Mouse (Mus musculus) heart, postnatal 0 days (tissue): ENCODE measurements around the gene Creb3. TPM values are rescaled to one million over a fixed set of nuclear protein-coding genes. Genes with fewer than 3 reads are reported as not detected.

Experiments used
- ATAC-seq: fragments of 200-750 bp; cut with Nextera tagmentation; 2 replicates; pipeline ENCODE4 v1.8.0; 2017; ENCODE audit warnings: low read depth, moderate number of reproducible peaks, moderate library complexity; ENCODE audit not compliant: insufficient read depth
- DNase-seq: peaks from one replicate; pipeline ENCODE4 v3.0.0-alpha.2; 2016; ENCODE audit warnings: low spot score
- H3K27ac ChIP-seq: fragments of 300-500 bp; sonication (generic); 2 replicates; pipeline ENCODE4 v1.5.1; 2014; ENCODE audit warnings: low read depth, mild to moderate bottlenecking
- H3K27me3 ChIP-seq: fragments of 300-500 bp; sonication (generic); 2 replicates; pipeline ENCODE4 v1.6.1; 2014; ENCODE audit warnings: low read length, mixed read lengths; ENCODE audit not compliant: control insufficient read depth, insufficient read depth
- H3K36me3 ChIP-seq: fragments of 300-500 bp; sonication (generic); replicated peaks from 2 replicates; pipeline ENCODE4 v1.6.1; 2014; ENCODE audit warnings: low read length, mixed read lengths; ENCODE audit not compliant: control insufficient read depth, insufficient read depth
- H3K4me1 ChIP-seq: fragments of 300-500 bp; sonication (generic); 2 replicates; pipeline ENCODE4 v1.6.1; 2014; ENCODE audit warnings: antibody characterized with exemption; ENCODE audit not compliant: control insufficient read depth, insufficient read depth
- H3K4me2 ChIP-seq: fragments of 300-500 bp; sonication (generic); 2 replicates; pipeline ENCODE4 v1.6.1; 2014; ENCODE audit warnings: low read depth, mild to moderate bottlenecking, low read length, moderate library complexity
- H3K4me3 ChIP-seq: fragments of 300-500 bp; sonication (generic); 2 replicates; pipeline ENCODE4 v1.5.1; 2014; ENCODE audit warnings: low read depth, low read length
- H3K9ac ChIP-seq: fragments of 300-500 bp; sonication (generic); replicated peaks from 2 replicates; pipeline ENCODE4 v1.6.1; 2014; ENCODE audit warnings: low read depth, low read length, mixed read lengths
- H3K9me3 ChIP-seq: fragments of 300-500 bp; sonication (generic); replicated peaks from 2 replicates; pipeline ENCODE4 v1.6.1; 2016; ENCODE audit warnings: low read length; ENCODE audit not compliant: control insufficient read depth
- CTCF ChIP-seq: IDR thresholded peaks from 2 replicates; pipeline ENCODE4 v1.5.1; 2016; ENCODE audit warnings: antibody characterized with exemption, control low read depth, low read depth
- EP300 ChIP-seq: IDR thresholded peaks from 2 replicates; pipeline ENCODE4 v1.6.1; 2016; ENCODE audit warnings: antibody characterized with exemption, low read depth
- WGBS: fragments of 180-500 bp; shearing (Covaris S2); extraction: QIAGEN DNeasy Blood & Tissue Kit; methylation state at CpG from one replicate; pipeline ENCODE4 v1.1.7; 2014; 5-methylcytosine and 5-hydroxymethylcytosine counted together
- polyA plus RNA-seq: library from polyadenylated mRNA; unstranded; fragments of >200 nt; fragmentation: Nextera tagmentation; extraction: Ambion mirVana; gene quantifications from 2 replicates; pipeline ENCODE4 v1.2.1, GENCODE M21; 2015
- total RNA-seq: library from RNA; depleted of rRNA; stranded (reverse); fragments of >200 nt; gene quantifications from 2 replicates; pipeline ENCODE4 v1.2.3, GENCODE M21; 2014; ENCODE audit warnings: low replicate concordance; rRNA removed

Creb3 gene
- total RNA-seq (30.1 and 46.3 TPM in 2 replicates), polyA plus RNA-seq (49.1 and 53.4 TPM in 2 replicates)

DNA sequence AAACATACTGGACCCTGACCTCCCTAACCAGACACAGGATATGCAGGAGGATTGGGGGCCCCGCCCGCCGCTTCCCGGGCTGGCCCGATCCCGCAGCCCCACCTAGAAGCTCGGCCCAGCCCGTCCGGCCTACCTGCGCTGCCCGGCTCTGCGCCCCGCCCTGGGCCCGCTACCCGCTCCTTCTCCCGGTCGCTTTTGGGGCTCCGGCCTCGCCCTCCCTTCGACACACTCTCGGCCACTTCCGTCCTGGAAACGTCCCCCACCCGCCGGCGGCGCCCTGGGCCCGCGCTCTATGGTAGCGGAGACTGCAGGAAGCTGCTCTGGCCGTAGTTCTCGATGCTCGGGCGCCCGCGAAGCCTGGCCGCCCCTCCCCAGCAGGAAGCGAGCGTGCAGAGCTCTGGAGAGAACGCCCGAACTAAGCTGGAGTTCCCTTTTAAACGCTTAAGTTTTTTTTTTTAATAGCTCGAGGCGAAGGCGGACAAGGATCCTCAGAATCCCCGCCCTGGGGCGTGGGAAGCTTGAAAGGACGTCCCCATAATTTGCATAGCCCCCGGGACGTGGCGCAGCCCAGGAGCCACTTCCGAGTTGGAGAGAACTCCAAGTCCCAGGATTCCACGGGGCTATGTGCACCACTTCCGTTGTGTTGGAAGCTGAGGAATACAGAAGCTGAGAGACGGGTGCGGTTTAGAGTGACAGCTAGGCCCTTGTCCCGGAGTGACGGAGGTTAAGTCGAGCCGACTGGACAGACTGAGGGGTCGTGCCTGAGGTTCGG lies at the start of gene Creb3, which contains the start of gene Tln1:
Creb3 (plus strand) TSS at position 336 of the 772 bp plus-strand sequence.
Tln1 (minus strand) TSS at position 695 of the 772 bp plus-strand sequence.
- peaks cover 30% of the 10 kb centered on the region for H3K36me3 ChIP-seq

DNA sequence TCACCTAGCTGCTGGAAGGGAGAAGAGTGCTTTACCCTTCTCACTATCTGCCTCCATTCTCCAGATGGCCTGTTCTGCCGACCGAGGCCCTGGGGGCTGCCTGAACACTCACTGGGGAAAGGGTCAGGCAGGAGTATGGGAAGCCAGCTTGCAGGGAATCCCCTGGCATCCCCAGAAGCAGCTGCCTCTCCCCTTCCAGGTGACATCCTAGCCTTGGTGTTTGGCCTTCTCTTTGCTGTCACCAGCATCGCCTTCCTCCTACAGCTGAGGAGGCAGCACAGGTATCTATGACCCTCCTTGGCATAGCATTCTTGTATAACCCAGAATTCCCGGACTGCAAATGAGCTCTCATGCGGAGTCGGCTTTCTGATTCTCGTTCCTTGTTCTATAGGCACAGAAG lies 49.5 kb upstream of the Creb3 start:
- Histone ChIP-seq H3K4me2 (no peak overlapping the region), H3K9me3 (no peaks in the 10 kb centered on the region), H3K4me3 (no peak overlapping the region), H3K4me1 (peaks cover 7% of the 10 kb centered on the region; the same call in 1 of the 2 replicates), H3K27me3 (no peaks in the 10 kb centered on the region), H3K9ac (no peak overlapping the region), H3K27ac (no peak overlapping the region), H3K36me3 (0 out of 2 replicates have a peak, but pooled peaks cover 8% of the 10 kb centered on the region)
- 40% methylated on average over 7 of the region's 7 CpGs for WGBS
- DNase-seq (no peak), ATAC-seq (no peak)
- TF ChIP-seq EP300 (no peak), CTCF (no peak)

More for the DNA sequence above, at the start of gene Creb3, which contains the start of gene Tln1:
- TF ChIP-seq EP300, result peak; percentile 75; the same call in 1 of the 2 replicates
- no peak for TF ChIP-seq CTCF
- no peaks in the 10 kb centered on the region for H3K9me3 ChIP-seq
- no peaks in the 10 kb centered on the region for H3K27me3 ChIP-seq
- ATAC-seq, result peak; percentile 87
- peak within 1 kb of the TSS; percentile 93 for H3K9ac ChIP-seq
- WGBS, result 0% methylated on average over 61 of the region's 62 CpGs
- H3K27ac ChIP-seq, result peak within 1 kb of the TSS; percentile 99
- peak within 1 kb of the TSS; percentile 81 for H3K4me2 ChIP-seq
- peak within 1 kb of the TSS; percentile 87 for H3K4me3 ChIP-seq
- DNase-seq, result peak; percentile 95
- peaks cover 50% of the 10 kb centered on the region for H3K4me1 ChIP-seq

DNA sequence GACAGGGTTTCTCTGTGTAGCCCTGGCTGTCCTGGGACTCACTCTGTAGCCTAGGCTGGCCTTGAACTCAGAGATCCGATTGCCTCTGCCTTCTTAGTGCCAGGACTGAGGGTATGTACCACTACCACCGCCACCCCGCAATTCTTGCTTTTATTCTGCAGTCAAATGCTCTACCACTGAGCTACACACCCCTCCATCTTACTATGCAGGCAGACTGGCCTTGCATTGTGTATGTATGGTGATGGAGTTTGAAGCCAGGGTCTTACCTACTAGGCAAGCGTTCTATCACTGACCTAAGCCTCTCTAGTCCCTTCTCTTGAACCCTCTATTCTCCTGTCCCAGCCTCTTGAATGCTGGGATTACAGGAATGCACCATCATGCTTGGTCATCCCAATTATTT lies 48.8 kb upstream of the Creb3 start:
- Histone ChIP-seq H3K4me2 (no peak overlapping the region), H3K9me3 (no peaks in the 10 kb centered on the region), H3K27me3 (no peaks in the 10 kb centered on the region), H3K4me3 (no peak overlapping the region), H3K9ac (no peak overlapping the region), H3K36me3 (0 out of 2 replicates have a peak, but pooled peaks cover 8% of the 10 kb centered on the region), H3K27ac (no peak overlapping the region), H3K4me1 (0 out of 2 replicates have a peak, but pooled peaks cover under 1% of the 10 kb centered on the region)
- ATAC-seq (no peak), DNase-seq (no peak)
- 83% methylated on average over 4 of the region's 4 CpGs for WGBS
- TF ChIP-seq CTCF, result no peak
- no peak for TF ChIP-seq EP300

DNA sequence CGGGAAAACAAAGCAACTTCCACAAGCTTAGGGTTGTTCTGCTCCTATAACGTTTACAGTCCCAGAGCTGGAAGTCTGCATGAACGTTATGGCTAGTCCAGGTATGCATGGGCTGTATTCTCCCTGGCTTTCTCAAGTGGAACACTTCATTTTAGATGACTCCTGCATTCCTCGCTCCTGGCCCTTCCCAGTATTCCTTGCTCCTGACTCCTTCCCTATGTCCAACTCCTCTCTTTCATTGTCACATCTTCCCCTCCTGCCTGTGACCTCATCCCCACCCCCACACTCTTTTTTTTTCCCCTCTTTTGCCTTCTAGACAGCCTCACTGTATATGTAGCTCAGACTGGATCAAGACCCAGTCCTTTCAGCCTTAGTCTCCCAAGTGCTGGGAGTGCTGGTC lies 48.3 kb upstream of the Creb3 start:
- DNase-seq (no peak), ATAC-seq (no peak)
- Histone ChIP-seq H3K4me1 (no peaks in the 10 kb centered on the region), H3K36me3 (peaks cover 12% of the 10 kb centered on the region; the same call in 1 of the 2 replicates), H3K27me3 (no peaks in the 10 kb centered on the region), H3K9me3 (no peaks in the 10 kb centered on the region), H3K27ac (no peak overlapping the region), H3K9ac (no peak overlapping the region), H3K4me2 (no peak overlapping the region), H3K4me3 (no peak overlapping the region)
- WGBS, result 49% methylated on average over 4 of the region's 4 CpGs
- no peak for TF ChIP-seq CTCF
- TF ChIP-seq EP300, result no peak

DNA sequence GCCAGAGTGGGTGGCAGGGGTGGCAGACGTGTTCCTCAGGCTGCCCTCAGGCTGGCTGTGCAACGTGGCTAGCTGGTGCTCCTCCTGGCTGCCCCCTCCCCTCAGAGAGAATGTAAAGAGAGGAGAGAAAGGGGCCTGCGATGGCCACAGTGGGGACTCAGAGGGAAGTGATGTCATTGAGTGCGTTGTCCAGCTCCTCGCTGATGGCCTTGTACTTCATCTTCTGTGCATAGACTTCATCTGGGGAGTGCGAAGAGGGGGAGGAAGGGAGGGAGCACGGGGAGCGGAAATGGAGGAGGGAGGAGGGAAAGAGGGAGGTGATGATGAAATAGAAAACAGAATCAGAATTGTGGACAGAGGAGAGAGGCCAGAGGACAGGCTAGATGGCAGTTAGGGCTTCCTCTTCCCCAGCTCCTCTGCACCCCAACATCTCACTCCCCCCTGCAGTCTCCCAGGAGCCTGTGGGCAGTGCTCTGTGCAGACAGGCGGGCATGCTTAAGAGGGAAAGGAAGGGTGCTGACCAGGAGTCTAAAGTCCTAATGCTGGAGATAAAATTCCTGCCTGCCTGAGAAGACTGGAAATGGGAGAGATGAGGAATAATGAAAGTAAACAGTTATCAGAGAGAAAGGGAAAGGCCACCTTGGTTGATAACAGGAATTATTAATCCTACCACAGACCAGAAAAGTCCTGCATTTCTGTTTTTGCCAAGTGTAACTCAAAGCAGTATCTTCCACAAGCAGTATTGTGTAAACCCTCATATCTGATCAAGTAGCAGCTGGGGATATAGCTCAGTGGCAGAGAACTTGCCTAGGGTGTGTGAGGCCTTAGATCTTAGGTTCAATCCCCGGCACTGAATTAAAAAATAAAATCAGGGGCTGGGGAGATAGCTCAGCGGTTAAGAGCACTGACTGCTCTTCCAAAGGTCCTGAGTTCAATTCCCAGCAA lies 46.1 kb upstream of the Creb3 start:
- Histone ChIP-seq H3K36me3 (peaks cover 16% of the 10 kb centered on the region; the same call in 1 of the 2 replicates), H3K4me2 (no peak overlapping the region), H3K9ac (no peak overlapping the region), H3K4me1 (peaks cover 10% of the 10 kb centered on the region), H3K27me3 (no peaks in the 10 kb centered on the region), H3K27ac (no peak overlapping the region), H3K9me3 (no peaks in the 10 kb centered on the region), H3K4me3 (no peak overlapping the region)
- WGBS, result 58% methylated on average over 11 of the region's 11 CpGs
- DNase-seq (peak; percentile 4), ATAC-seq (no peak)
- TF ChIP-seq CTCF (no peak), EP300 (no peak)
